Mouse (Mus musculus) heart, embryonic 16.5 days (tissue): ENCODE measurements at regions not wholly inside any gene's neighbourhood (a gene's known extent, or its start where the extent isn't known, plus 50 kb on each side); places are given as distances from the start of the nearest gene placed in this dataset.

Experiments used
- ATAC-seq: fragments of 200-750 bp; cut with Nextera tagmentation; replicated peaks from 2 replicates; pipeline ENCODE4 v1.8.0; 2017; ENCODE audit warnings: moderate number of reproducible peaks; ENCODE audit not compliant: insufficient read depth, low FRiP score; ENCODE audit errors: extremely low read depth
- H3K27ac ChIP-seq: fragments of 300-500 bp; sonication (generic); 2 replicates; pipeline ENCODE4 v1.5.1; 2014; ENCODE audit warnings: mild to moderate bottlenecking, low read length, control low read depth, moderate library complexity
- H3K27me3 ChIP-seq: fragments of 300-500 bp; sonication (generic); 2 replicates; pipeline ENCODE4 v1.6.1; 2014; ENCODE audit warnings: low read length, mixed read lengths; ENCODE audit not compliant: control insufficient read depth, insufficient read depth
- H3K36me3 ChIP-seq: fragments of 300-500 bp; sonication (generic); 2 replicates; pipeline ENCODE4 v1.6.1; 2014; ENCODE audit not compliant: control insufficient read depth, insufficient read depth
- H3K4me1 ChIP-seq: fragments of 300-500 bp; sonication (generic); 2 replicates; pipeline ENCODE4 v1.6.1; 2014; ENCODE audit warnings: low read length, mixed read lengths; ENCODE audit not compliant: control insufficient read depth, insufficient read depth
- H3K4me2 ChIP-seq: fragments of 300-500 bp; sonication (generic); 2 replicates; pipeline ENCODE4 v1.6.1; 2014; ENCODE audit warnings: low read depth, mild to moderate bottlenecking, control low read depth, low read length
- H3K4me3 ChIP-seq: fragments of 300-500 bp; sonication (generic); 2 replicates; pipeline ENCODE4 v1.5.1; 2014; ENCODE audit warnings: mild to moderate bottlenecking, control low read depth, low read length
- H3K9ac ChIP-seq: fragments of 300-500 bp; sonication (generic); 2 replicates; pipeline ENCODE4 v1.6.1; 2014; ENCODE audit warnings: low read length, control low read depth
- H3K9me3 ChIP-seq: fragments of 300-500 bp; sonication (generic); replicated peaks from 2 replicates; pipeline ENCODE4 v1.6.1; 2016; ENCODE audit warnings: low read length; ENCODE audit not compliant: control insufficient read depth
- WGBS: fragments of 180-500 bp; shearing (Covaris S2); extraction: QIAGEN DNeasy Blood & Tissue Kit; methylation state at CpG from one replicate; pipeline ENCODE4 v1.1.7; 2014; 5-methylcytosine and 5-hydroxymethylcytosine counted together

- Histone ChIP-seq H3K27ac (no peak overlapping the region), H3K9me3 (no peaks in the 10 kb centered on the region), H3K36me3 (no peaks in the 10 kb centered on the region), H3K27me3 (no peaks in the 10 kb centered on the region), H3K4me2 (no peak overlapping the region), H3K4me3 (no peak overlapping the region), H3K4me1 (no peaks in the 10 kb centered on the region), H3K9ac (no peak overlapping the region)
- ATAC-seq = no peak
- 39% methylated on average over 2 of the region's 2 CpGs for WGBS
Observed at GRCm38 (mm10) chr13:84771956-84772355, 417.3 kb upstream of the Ccnh start.

- no peaks in the 10 kb centered on the region for H3K9me3 ChIP-seq
- H3K4me1 ChIP-seq = no peaks in the 10 kb centered on the region
- ATAC-seq = no peak
- no peak overlapping the region for H3K27ac ChIP-seq
- 33% methylated on average over 4 of the region's 4 CpGs for WGBS
- H3K9ac ChIP-seq = no peak overlapping the region
- no peak overlapping the region for H3K4me2 ChIP-seq
- H3K4me3 ChIP-seq = no peak overlapping the region
- H3K36me3 ChIP-seq = no peaks in the 10 kb centered on the region
- no peaks in the 10 kb centered on the region for H3K27me3 ChIP-seq
Observed at GRCm38 (mm10) chr13:84783017-84783937, 405.9 kb upstream of the Ccnh start.

GRCm38 (mm10) chr13:84804241-84804980, 384.8 kb upstream of the Ccnh start:
- Histone ChIP-seq H3K27ac (no peak overlapping the region), H3K4me2 (no peak overlapping the region), H3K9me3 (no peaks in the 10 kb centered on the region), H3K4me1 (no peaks in the 10 kb centered on the region), H3K9ac (no peak overlapping the region), H3K27me3 (no peaks in the 10 kb centered on the region), H3K4me3 (no peak overlapping the region), H3K36me3 (no peaks in the 10 kb centered on the region)
- ATAC-seq = no peak
- WGBS = 61% methylated on average over 3 of the region's 3 CpGs

GRCm38 (mm10) chr13:84805190-84805589, 384.0 kb upstream of the Ccnh start:
- no peak overlapping the region for H3K4me3 ChIP-seq

GRCm38 (mm10) chr13:84809605-84810004, 379.6 kb upstream of the Ccnh start:
- Histone ChIP-seq H3K27ac (no peak overlapping the region), H3K9me3 (no peaks in the 10 kb centered on the region), H3K4me1 (no peaks in the 10 kb centered on the region), H3K9ac (no peak overlapping the region), H3K36me3 (no peaks in the 10 kb centered on the region), H3K4me2 (no peak overlapping the region), H3K4me3 (no peak overlapping the region), H3K27me3 (no peaks in the 10 kb centered on the region)
- 95% methylated on average over 3 of the region's 3 CpGs for WGBS
- no peak for ATAC-seq

More at GRCm38 (mm10) chr13:84805190-84805589, 384.0 kb upstream of the Ccnh start:
- no peak overlapping the region for H3K27ac ChIP-seq
- no peaks in the 10 kb centered on the region for H3K9me3 ChIP-seq
- H3K4me2 ChIP-seq = no peak overlapping the region
- 72% methylated on average over 4 of the region's 4 CpGs for WGBS
- H3K9ac ChIP-seq = no peak overlapping the region
- H3K4me1 ChIP-seq = no peaks in the 10 kb centered on the region
- ATAC-seq = no peak
- H3K27me3 ChIP-seq = no peaks in the 10 kb centered on the region
- no peaks in the 10 kb centered on the region for H3K36me3 ChIP-seq
